ENCODE assay signal across 9 mouse cellular contexts in the genomic region with DNA sequence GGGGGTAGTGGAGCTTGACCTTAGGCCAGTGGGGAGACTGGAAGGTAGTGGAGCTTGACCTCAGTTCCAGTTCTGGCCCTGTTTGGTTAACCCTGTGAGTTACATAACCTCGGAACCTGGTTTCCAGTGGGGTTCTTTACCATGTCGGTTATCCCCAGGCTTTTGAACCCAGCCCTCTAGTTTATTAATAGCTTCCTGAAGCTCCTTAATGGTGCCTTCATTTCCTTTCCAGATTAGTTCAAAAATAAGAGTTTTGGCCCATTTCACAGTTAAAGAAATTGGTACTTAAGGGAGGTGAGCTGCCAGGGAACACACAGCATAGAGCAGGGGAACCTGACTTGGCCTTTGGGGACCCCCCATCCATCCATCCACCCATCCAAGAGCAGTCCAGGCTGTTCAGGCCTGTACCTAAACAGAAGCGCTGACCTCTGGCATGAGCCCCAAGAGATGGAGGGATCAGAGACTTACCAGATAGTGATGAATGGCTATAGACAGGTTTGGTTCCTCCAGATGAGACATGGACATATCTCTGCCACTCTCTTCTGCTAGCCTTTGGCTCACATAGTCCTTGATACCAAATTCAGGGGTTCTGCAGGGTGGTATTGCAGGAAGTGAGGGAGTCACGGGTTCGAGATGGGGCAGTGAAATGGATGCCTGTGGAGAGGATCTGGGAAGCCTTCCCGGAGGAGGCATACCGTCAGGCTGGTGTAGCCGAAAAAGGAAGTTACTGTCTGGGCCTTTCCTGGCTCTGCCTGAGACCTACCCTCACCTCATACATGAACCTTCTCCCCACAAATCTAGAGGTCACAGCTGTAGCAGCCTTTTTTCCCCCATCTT. TPM values are rescaled to one million over a fixed set of nuclear protein-coding genes. Genes with fewer than 3 reads are reported as not detected.
DNase-seq lines count a peak whose midpoint lies in the region; ATAC-seq lines count a peak whose summit lies in the region.
"Had no signal": no experiment of that assay in that cellular context is flagged by ENCODE, and none has a peak within 500 bp of the region (broad histone marks: within the 10 kb centered on the region; RNA-seq: fewer than 3 reads in every experiment).

No protein-coding gene starts in this region.

- peaks cover 46% of the 10 kb centered on the region for H3K4me1 ChIP-seq in kidney, embryonic 15.5 days
- peaks cover 42% of the 10 kb centered on the region for H3K4me1 ChIP-seq in hindbrain, embryonic 15.5 days (replicated peaks)
- peaks cover 30% of the 10 kb centered on the region for H3K4me1 ChIP-seq in midbrain, embryonic 16.5 days (ENCODE audit: control insufficient read depth, insufficient read depth, low read length)

- peak overlapping the region; percentile 78 for H3K4me3 ChIP-seq in kidney, embryonic 15.5 days (replicated peaks)
- H3K4me3 ChIP-seq in hindbrain, embryonic 15.5 days: peak overlapping the region; percentile 88
- peak overlapping the region; percentile 66 for H3K4me3 ChIP-seq in midbrain, embryonic 16.5 days (ENCODE audit: low read depth, low read length)

- H3K9me3 ChIP-seq in kidney, embryonic 15.5 days (replicated peaks): no peaks in the 10 kb centered on the region
- no peaks in the 10 kb centered on the region for H3K9me3 ChIP-seq in hindbrain, embryonic 15.5 days
- H3K9me3 ChIP-seq in midbrain, embryonic 16.5 days (replicated peaks; ENCODE audit: control insufficient read depth, low read length, poor library complexity, severe bottlenecking): no peaks in the 10 kb centered on the region

- no peaks in the 10 kb centered on the region for H3K27me3 ChIP-seq in kidney, embryonic 15.5 days
- no peaks in the 10 kb centered on the region for H3K27me3 ChIP-seq in hindbrain, embryonic 15.5 days
- H3K27me3 ChIP-seq in midbrain, embryonic 16.5 days (ENCODE audit: control insufficient read depth, insufficient read depth, low read depth, low read length): no peaks in the 10 kb centered on the region

- ATAC-seq in kidney, embryonic 15.5 days (replicated peaks; ENCODE audit: low FRiP score): no peak
- ATAC-seq in hindbrain, embryonic 15.5 days (ENCODE audit: low FRiP score, low read depth): no peak
- ATAC-seq in midbrain, embryonic 16.5 days: no peak
- ATAC-seq in megakaryocyte progenitor cell, adult 5-6 weeks (replicated peaks; ENCODE audit: poor library complexity): no peak

- WGBS in kidney, embryonic 15.5 days: 46% methylated on average over 8 of the region's 8 CpGs
- 48% methylated on average over 8 of the region's 8 CpGs for WGBS in hindbrain, embryonic 15.5 days
- WGBS in midbrain, embryonic 16.5 days: 51% methylated on average over 8 of the region's 8 CpGs

- peak overlapping the region; percentile 100 for H3K4me2 ChIP-seq in kidney, embryonic 15.5 days
- peak overlapping the region; percentile 81 for H3K4me2 ChIP-seq in hindbrain, embryonic 15.5 days
- H3K4me2 ChIP-seq in midbrain, embryonic 16.5 days (ENCODE audit: low read length): peak overlapping the region; percentile 80

- peaks cover 49% of the 10 kb centered on the region for H3K36me3 ChIP-seq in kidney, embryonic 15.5 days
- H3K36me3 ChIP-seq in hindbrain, embryonic 15.5 days: peaks cover 7% of the 10 kb centered on the region; the same call in 1 of the 2 replicates
- peaks cover 4% of the 10 kb centered on the region for H3K36me3 ChIP-seq in midbrain, embryonic 16.5 days (ENCODE audit: control insufficient read depth, insufficient read depth, low read length)

- H3K27ac ChIP-seq in kidney, embryonic 15.5 days: no peak overlapping the region
- peak overlapping the region; percentile 97 for H3K27ac ChIP-seq in hindbrain, embryonic 15.5 days (replicated peaks)
- H3K27ac ChIP-seq in midbrain, embryonic 16.5 days (ENCODE audit: low read length): peak overlapping the region; percentile 98

- peak overlapping the region; percentile 82 for H3K9ac ChIP-seq in kidney, embryonic 15.5 days
- peak overlapping the region; percentile 82 for H3K9ac ChIP-seq in hindbrain, embryonic 15.5 days
- H3K9ac ChIP-seq in midbrain, embryonic 16.5 days (ENCODE audit: low read depth, low read length): peak overlapping the region; percentile 90

- DNase-seq in kidney, adult 11 months: no peak
- peak; percentile 74 for DNase-seq in cerebellum, adult 9-11 months
- DNase-seq in right cerebral cortex, postnatal 10 days (ENCODE audit: low spot score in 2 of 2): no peak
- no peak for DNase-seq in T-cell, adult 2 months (ENCODE audit: low spot score)

RNA-seq across cellular contexts. Expression of a gene that starts 1.3 kb away (rescaled TPM):
- 13.7 and 15.0 TPM in 2 replicates for polyA plus RNA-seq in kidney, embryonic 15.5 days (2015; fragmentation: Nextera tagmentation; extraction: Ambion mirVana)
- 96.1 and 110 TPM in 2 replicates for polyA plus RNA-seq in hindbrain, embryonic 15.5 days (2015; fragmentation: Nextera tagmentation; extraction: Ambion mirVana)
- polyA plus RNA-seq in midbrain, embryonic 16.5 days (2015; fragmentation: Nextera tagmentation; extraction: Ambion mirVana): 107 and 126 TPM in 2 replicates
- 9.5 and 12.8 TPM in 2 replicates for total RNA-seq in megakaryocyte progenitor cell, adult 5-6 weeks (2015)
- total RNA-seq in megakaryocyte progenitor cell, adult 5-6 weeks (2017): 5.0 and 8.8 TPM in 2 replicates

RNA-seq across cellular contexts. Expression of a gene that starts 11.5 kb away (rescaled TPM):
- 761 and 838 TPM in 2 replicates for polyA plus RNA-seq in kidney, embryonic 15.5 days (2015; fragmentation: Nextera tagmentation; extraction: Ambion mirVana)
- 113 and 134 TPM in 2 replicates for polyA plus RNA-seq in hindbrain, embryonic 15.5 days (2015; fragmentation: Nextera tagmentation; extraction: Ambion mirVana)
- 51.7 and 53.2 TPM in 2 replicates for polyA plus RNA-seq in midbrain, embryonic 16.5 days (2015; fragmentation: Nextera tagmentation; extraction: Ambion mirVana)
- total RNA-seq in megakaryocyte progenitor cell, adult 5-6 weeks (2015): 480 and 550 TPM in 2 replicates
- total RNA-seq in megakaryocyte progenitor cell, adult 5-6 weeks (2017): 648 and 851 TPM in 2 replicates

RNA-seq across cellular contexts. Expression of a gene that starts 15.5 kb away (rescaled TPM):
- polyA plus RNA-seq in kidney, embryonic 15.5 days (2015; fragmentation: Nextera tagmentation; extraction: Ambion mirVana): 34.4 and 41.6 TPM in 2 replicates
- 4.2 and 4.5 TPM in 2 replicates for polyA plus RNA-seq in hindbrain, embryonic 15.5 days (2015; fragmentation: Nextera tagmentation; extraction: Ambion mirVana)
- polyA plus RNA-seq in midbrain, embryonic 16.5 days (2015; fragmentation: Nextera tagmentation; extraction: Ambion mirVana): 2.2 and 2.7 TPM in 2 replicates
- 42.5 and 55.8 TPM in 2 replicates for total RNA-seq in megakaryocyte progenitor cell, adult 5-6 weeks (2015)
- 18.9 and 22.9 TPM in 2 replicates for total RNA-seq in megakaryocyte progenitor cell, adult 5-6 weeks (2017)

RNA-seq across cellular contexts. Expression of a gene that starts 15.6 kb away (rescaled TPM):
- polyA plus RNA-seq in kidney, embryonic 15.5 days (2015; fragmentation: Nextera tagmentation; extraction: Ambion mirVana): 0.14 and 0.60 TPM in 2 replicates
- not detected in 2 replicates for polyA plus RNA-seq in hindbrain, embryonic 15.5 days (2015; fragmentation: Nextera tagmentation; extraction: Ambion mirVana)
- polyA plus RNA-seq in midbrain, embryonic 16.5 days (2015; fragmentation: Nextera tagmentation; extraction: Ambion mirVana): not detected in 2 replicates
- total RNA-seq in megakaryocyte progenitor cell, adult 5-6 weeks (2015): not detected in 2 replicates
- 1.2 and 2.6 TPM in 2 replicates for total RNA-seq in megakaryocyte progenitor cell, adult 5-6 weeks (2017)
- polyA plus RNA-seq: gonadal fat pad, adult 2 months had no signal

RNA-seq across cellular contexts. Expression of a gene that starts 19.7 kb away (rescaled TPM):
- 54.6 and 58.9 TPM in 2 replicates for polyA plus RNA-seq in kidney, embryonic 15.5 days (2015; fragmentation: Nextera tagmentation; extraction: Ambion mirVana)
- polyA plus RNA-seq in hindbrain, embryonic 15.5 days (2015; fragmentation: Nextera tagmentation; extraction: Ambion mirVana): 57.3 and 69.1 TPM in 2 replicates
- 66.3 and 67.6 TPM in 2 replicates for polyA plus RNA-seq in midbrain, embryonic 16.5 days (2015; fragmentation: Nextera tagmentation; extraction: Ambion mirVana)
- 38.7 and 47.6 TPM in 2 replicates for total RNA-seq in megakaryocyte progenitor cell, adult 5-6 weeks (2015)
- total RNA-seq in megakaryocyte progenitor cell, adult 5-6 weeks (2017): 19.9 and 25.2 TPM in 2 replicates
